Mouse (Mus musculus) adrenal gland, adult (tissue): ENCODE measurements at regions not wholly inside any gene's neighbourhood (a gene's known extent, or its start where the extent isn't known, plus 50 kb on each side); places are given as distances from the start of the nearest gene placed in this dataset.

Experiments
- DNase-seq, 2 experiments: peaks; one replicate each; pipeline ENCODE4 v3.0.0; 2022 to 2023; ENCODE audit warnings: low spot score in 1 of 2; ENCODE audit not compliant: inconsistent age in 2 of 2

- DNase-seq, result no peak
Observed at GRCm38 (mm10) chr2:74199550-74199949, 288.4 kb upstream of the Atp5g3 start.

- no peak for DNase-seq
Observed at GRCm38 (mm10) chr2:74187963-74188790, 277.1 kb upstream of the Atp5g3 start.

GRCm38 (mm10) chr2:74178106-74178505, 267.0 kb upstream of the Atp5g3 start:
- no peak for DNase-seq

GRCm38 (mm10) chr2:74168776-74169570, 257.8 kb upstream of the Atp5g3 start:
- DNase-seq, result no peak

- DNase-seq, result no peak
Observed at GRCm38 (mm10) chr2:74168307-74168706, 257.2 kb upstream of the Atp5g3 start.

- no peak for DNase-seq
Observed at GRCm38 (mm10) chr2:74154062-74154461, 242.9 kb upstream of the Atp5g3 start.

- no peak for DNase-seq
Observed at GRCm38 (mm10) chr2:74153247-74153850, 242.2 kb upstream of the Atp5g3 start.

- no peak for DNase-seq
Observed at GRCm38 (mm10) chr2:74152534-74153246, 241.6 kb upstream of the Atp5g3 start.

GRCm38 (mm10) chr2:74147193-74147592, 236.1 kb upstream of the Atp5g3 start:
- DNase-seq, result no peak

GRCm38 (mm10) chr2:74136624-74137003, 225.5 kb upstream of the Atp5g3 start:
- no peak for DNase-seq

GRCm38 (mm10) chr2:74135963-74136623, 225.0 kb upstream of the Atp5g3 start:
- DNase-seq, result no peak

GRCm38 (mm10) chr2:74130141-74130588, 219.0 kb upstream of the Atp5g3 start:
- no peak for DNase-seq

GRCm38 (mm10) chr2:74128782-74129538, 217.8 kb upstream of the Atp5g3 start:
- peak in 1 of 2 experiments; percentile 34 for DNase-seq

GRCm38 (mm10) chr2:74127136-74127535, 216.0 kb upstream of the Atp5g3 start:
- DNase-seq, result no peak

GRCm38 (mm10) chr2:74124252-74124651, 213.1 kb upstream of the Atp5g3 start:
- DNase-seq, result no peak

- no peak for DNase-seq
Observed at GRCm38 (mm10) chr2:74123360-74124074, 212.4 kb upstream of the Atp5g3 start.

GRCm38 (mm10) chr2:74122937-74123336, 211.8 kb upstream of the Atp5g3 start:
- no peak for DNase-seq

- DNase-seq, result no peak
Observed at GRCm38 (mm10) chr2:74120051-74120450, 208.9 kb upstream of the Atp5g3 start.
